Comparison of ENCODE assay signal across 21 mouse cellular contexts in the genomic region with DNA sequence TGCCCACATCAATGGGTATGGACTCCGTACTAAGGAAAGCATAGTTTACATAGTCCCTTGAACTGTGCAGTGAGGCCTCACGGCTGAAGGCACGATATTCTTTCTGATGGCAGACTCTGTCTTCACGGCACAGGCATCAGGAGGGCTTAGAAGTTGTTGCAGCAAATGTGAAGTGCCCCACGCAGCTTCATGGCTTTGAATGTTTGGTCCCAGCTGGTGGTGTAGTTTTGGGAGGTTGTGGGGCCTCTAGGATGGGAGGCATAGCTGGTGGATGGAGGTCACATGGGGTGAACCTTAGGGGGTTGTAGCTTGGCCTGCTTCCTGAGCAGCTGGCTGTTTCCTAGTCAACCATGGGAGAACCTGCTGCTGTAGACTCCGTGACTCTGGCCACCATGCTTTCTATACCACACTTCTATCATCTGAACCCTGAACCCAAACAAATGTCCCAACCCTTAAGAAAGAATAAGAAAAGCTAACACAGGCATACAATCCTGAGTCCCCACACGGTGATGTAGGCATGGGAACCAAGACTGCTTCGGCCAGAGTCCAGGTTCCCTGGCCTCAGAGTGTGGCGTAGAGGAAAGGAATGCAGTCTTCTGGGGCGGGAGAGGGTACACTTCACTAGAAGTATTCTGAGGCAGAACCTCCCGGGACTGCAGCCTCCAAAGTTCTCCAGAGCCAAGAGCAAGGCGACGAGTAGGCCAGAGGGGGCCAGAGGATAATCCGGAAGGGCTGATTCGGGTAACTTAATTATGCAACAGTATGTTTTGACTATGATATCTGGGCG. TPM values are rescaled to one million over a fixed set of nuclear protein-coding genes. Genes with fewer than 3 reads are reported as not detected.
DNase-seq lines count a peak whose midpoint lies in the region; ATAC-seq and TF ChIP-seq lines count a peak whose summit lies in the region.
"Had no signal": no experiment of that assay in that cellular context is flagged by ENCODE, and none has a peak within 500 bp of the region (broad histone marks: within the 10 kb centered on the region; RNA-seq: fewer than 3 reads in every experiment).

No protein-coding gene starts in this region.

- 65% methylated on average over 16 of the region's 16 CpGs for WGBS in lung, postnatal 0 days
- 68% methylated on average over 16 of the region's 16 CpGs for WGBS in kidney, adult 2 months
- WGBS in hindbrain, embryonic 14.5 days = 89% methylated on average over 16 of the region's 16 CpGs

- no peaks in the 10 kb centered on the region for H3K9me3 ChIP-seq in lung, postnatal 0 days (ENCODE audit: low read length)
- no peaks in the 10 kb centered on the region for H3K9me3 ChIP-seq in hindbrain, embryonic 14.5 days (ENCODE audit: control insufficient read depth, low read length)
- H3K9me3 ChIP-seq: G1E; heart, embryonic 13.5 days; midbrain, embryonic 12.5 days had no signal

- peak; percentile 75 for ATAC-seq in lung, postnatal 0 days
- ATAC-seq in hindbrain, embryonic 14.5 days (ENCODE audit: low FRiP score) = no peak
- ATAC-seq: CD4-positive, CD25-positive, alpha-beta regulatory T cell, adult 4 months; forebrain, embryonic 14.5 days; hindbrain, postnatal 0 days had no signal

- no peak for TF ChIP-seq CTCF in lung, postnatal 0 days (IDR thresholded peaks at IDR 0.05)
- TF ChIP-seq CTCF in kidney, adult 2 months (conservative IDR thresholded peaks at IDR 0.05; ENCODE audit: insufficient read depth, insufficient read length, low read depth, low read length) = no peak

- no peaks in the 10 kb centered on the region for H3K36me3 ChIP-seq in lung, postnatal 0 days (ENCODE audit: insufficient read depth, low read length)
- H3K36me3 ChIP-seq in kidney, adult 2 months (ENCODE audit: control insufficient read depth, insufficient read depth, low read length) = no peaks in the 10 kb centered on the region
- no peaks in the 10 kb centered on the region for H3K36me3 ChIP-seq in hindbrain, embryonic 14.5 days (replicated peaks; ENCODE audit: control insufficient read depth, insufficient read depth)
- H3K36me3 ChIP-seq: G1E; heart, embryonic 13.5 days; midbrain, embryonic 12.5 days had no signal

- peak; percentile 33 for DNase-seq in lung, postnatal 0 days (ENCODE audit: low spot score)
- DNase-seq in lung, adult 18-20 months = no peak
- DNase-seq in kidney, adult 2 months = peak; percentile 62
- peak; percentile 57 for DNase-seq in kidney, postnatal 14 days
- DNase-seq in yolk sac, embryonic 10.5 days (ENCODE audit: low spot score) = peak; percentile 67
- DNase-seq in hindbrain, embryonic 14.5 days (ENCODE audit: low spot score) = no peak
- DNase-seq in embryo, embryonic 10.5 days (ENCODE audit: low spot score) = no peak
- DNase-seq: cerebellum, adult 9-11 months; embryo, embryonic 11 days; gastrocnemius, postnatal 36 days; heart, postnatal 4 days; lung, postnatal 36 days; thymus, postnatal 25 days had no signal

- no peak overlapping the region for H3K9ac ChIP-seq in lung, postnatal 0 days (replicated peaks; ENCODE audit: low read depth)
- H3K9ac ChIP-seq in hindbrain, embryonic 14.5 days = no peak overlapping the region
- H3K9ac ChIP-seq: heart, embryonic 13.5 days; liver, embryonic 14.5 days; midbrain, embryonic 12.5 days had no signal

- no peaks in the 10 kb centered on the region for H3K27me3 ChIP-seq in lung, postnatal 0 days (replicated peaks; ENCODE audit: insufficient read depth, low read length)
- no peaks in the 10 kb centered on the region for H3K27me3 ChIP-seq in kidney, adult 2 months (replicated peaks; ENCODE audit: control insufficient read depth, insufficient read depth, low read length)
- H3K27me3 ChIP-seq in hindbrain, embryonic 14.5 days (ENCODE audit: control insufficient read depth, insufficient read depth, low read length) = no peaks in the 10 kb centered on the region
- H3K27me3 ChIP-seq: heart, embryonic 13.5 days; midbrain, embryonic 12.5 days had no signal

- no peak for TF ChIP-seq EP300 in lung, postnatal 0 days (IDR thresholded peaks at IDR 0.05)

- no peaks in the 10 kb centered on the region for H3K4me1 ChIP-seq in lung, postnatal 0 days (ENCODE audit: insufficient read depth, low read depth, low read length)
- no peaks in the 10 kb centered on the region for H3K4me1 ChIP-seq in kidney, adult 2 months (ENCODE audit: control insufficient read depth, insufficient read depth, low read length)
- no peaks in the 10 kb centered on the region for H3K4me1 ChIP-seq in hindbrain, embryonic 14.5 days (replicated peaks; ENCODE audit: control insufficient read depth, insufficient read depth, low read length)
- H3K4me1 ChIP-seq: midbrain, embryonic 12.5 days had no signal

- H3K4me3 ChIP-seq in lung, postnatal 0 days (ENCODE audit: low read depth, low read length) = no peak overlapping the region
- no peak overlapping the region for H3K4me3 ChIP-seq in kidney, adult 2 months (ENCODE audit: insufficient read depth, low read depth, low read length)
- no peak overlapping the region for H3K4me3 ChIP-seq in hindbrain, embryonic 14.5 days (replicated peaks; ENCODE audit: low read length)
- H3K4me3 ChIP-seq: heart, embryonic 13.5 days; midbrain, embryonic 12.5 days had no signal

- no peak overlapping the region for H3K4me2 ChIP-seq in lung, postnatal 0 days (replicated peaks; ENCODE audit: low read depth, low read length)
- H3K4me2 ChIP-seq in hindbrain, embryonic 14.5 days (replicated peaks) = no peak overlapping the region
- H3K4me2 ChIP-seq: heart, embryonic 13.5 days; midbrain, embryonic 12.5 days had no signal

- TF ChIP-seq POLR2A in kidney, adult 2 months (IDR thresholded peaks at IDR 0.05; ENCODE audit: low read depth, low read length) = no peak

- H3K27ac ChIP-seq in lung, postnatal 0 days (ENCODE audit: low read length) = no peak overlapping the region
- no peak overlapping the region for H3K27ac ChIP-seq in kidney, adult 2 months (ENCODE audit: insufficient read depth, low read depth, low read length)
- no peak overlapping the region for H3K27ac ChIP-seq in hindbrain, embryonic 14.5 days
- H3K27ac ChIP-seq: heart, embryonic 13.5 days; hindbrain, postnatal 0 days; liver, embryonic 14.5 days; midbrain, embryonic 12.5 days had no signal

RNA-seq across cellular contexts. Expression of gene Cnih3, which starts 59.2 kb away (rescaled TPM):
- 0.25 and 0.30 TPM in 2 replicates for polyA plus RNA-seq in lung, postnatal 0 days (2015; fragmentation: Nextera tagmentation; extraction: Ambion mirVana)
- polyA plus RNA-seq in kidney, adult 2 months (2012; rRNA removed) = not detected in 2 replicates
- 12.7 and 14.3 TPM in 2 replicates for polyA plus RNA-seq in hindbrain, embryonic 14.5 days (2014; fragmentation: Nextera tagmentation; extraction: Ambion mirVana)
- polyA plus RNA-seq: CD4-positive, CD25-positive, alpha-beta regulatory T cell, adult 4 months; G1E; limb, embryonic 11.5 days had no signal

Comparison
In these comparisons a context has a peak if more than half of its experiments do, and no peak if none do; other contexts are left out.
1. DNase-seq: peak in lung, postnatal 0 days (single experiment), kidney, adult 2 months (single experiment), kidney, postnatal 14 days (single experiment) and yolk sac, embryonic 10.5 days (single experiment); none in lung, adult 18-20 months (0 of 2), hindbrain, embryonic 14.5 days (single experiment) and embryo, embryonic 10.5 days (single experiment).
2. RNA of gene Cnih3, which starts 59.2 kb away (polyA plus RNA-seq): 12.7 to 14.3 TPM in hindbrain, embryonic 14.5 days; 0.25 to 0.30 TPM in lung, postnatal 0 days and not detected in kidney, adult 2 months; every median in the first group is over 10 times any median in the second.